Mouse (Mus musculus): Measurements from ENCODE around the gene Sema4a. TPM values are rescaled to one million over a fixed set of nuclear protein-coding genes. Genes with fewer than 3 reads are reported as not detected.

The Sema4a gene
- polyA plus RNA-seq, 1 experiment from 2014 or later = 32.8 TPM

DNA sequence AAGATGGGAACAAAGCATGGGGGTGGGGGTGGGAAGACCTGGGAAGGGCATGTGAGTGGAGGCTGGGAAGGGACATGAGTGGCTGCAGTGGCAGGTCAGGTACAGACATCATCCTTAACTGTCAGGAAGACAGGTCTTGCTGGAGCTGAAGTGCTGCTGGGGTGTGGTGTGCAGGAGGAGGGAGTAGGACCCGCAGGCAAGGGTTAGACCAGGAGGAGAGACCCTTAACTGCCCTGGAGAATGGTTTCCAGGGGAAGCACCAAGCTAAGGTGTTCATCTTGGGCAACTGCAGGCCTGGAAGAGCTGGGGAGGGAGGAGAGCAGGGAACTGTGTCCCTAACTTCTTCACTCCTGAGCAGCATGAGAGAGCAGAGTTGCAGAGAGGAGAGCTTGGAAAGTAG lies 26.4 kb upstream of the Sema4a start:
- Histone ChIP-seq H3K4me1 (ENCODE audit: control insufficient read depth, insufficient read depth, low read depth, low read length) (peaks cover 6% of the 10 kb centered on the region; the same call in 1 of the 2 replicates), H3K4me3 (ENCODE audit: low read length) (no peak overlapping the region), H3K27ac (ENCODE audit: low read depth, low read length) (no peak overlapping the region), H3K27me3 (replicated peaks; ENCODE audit: control insufficient read depth, insufficient read depth, low read length) (peaks cover 28% of the 10 kb centered on the region), H3K4me2 (ENCODE audit: low read length) (no peak overlapping the region), H3K9me3 (ENCODE audit: control insufficient read depth, low read length) (no peaks in the 10 kb centered on the region), H3K9ac (ENCODE audit: low read depth, low read length) (no peak overlapping the region), H3K36me3 (ENCODE audit: control insufficient read depth, insufficient read depth, low read length) (peaks cover 11% of the 10 kb centered on the region)
- WGBS = 71% methylated on average over 1 of the region's 1 CpGs
- ATAC-seq = no peak

DNA sequence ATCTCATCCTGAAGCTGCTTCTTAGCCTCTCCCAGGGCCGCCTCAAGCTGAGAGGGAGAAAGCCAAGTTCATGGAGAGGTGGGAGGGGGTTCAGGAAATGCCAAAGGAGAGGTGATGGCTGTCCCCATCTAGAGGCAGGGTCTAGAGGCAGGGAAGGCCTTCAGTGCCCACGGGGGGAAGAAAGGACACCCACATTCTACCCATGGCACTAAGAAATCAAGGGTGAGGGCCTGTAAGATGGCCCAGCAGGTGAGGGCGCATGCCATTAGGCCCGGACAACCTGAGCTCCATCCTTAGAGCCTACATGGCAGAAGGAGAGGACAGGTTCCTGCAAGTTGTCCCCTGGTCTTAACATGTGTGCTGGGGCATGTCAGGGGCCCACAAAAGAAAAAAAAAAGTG lies 25.9 kb upstream of the Sema4a start:
- no peak overlapping the region for H3K9ac ChIP-seq (ENCODE audit: low read depth, low read length)
- WGBS = 77% methylated on average over 4 of the region's 4 CpGs
- no peak for ATAC-seq
- H3K27ac ChIP-seq (ENCODE audit: low read depth, low read length) = no peak overlapping the region
- H3K27me3 ChIP-seq (replicated peaks; ENCODE audit: control insufficient read depth, insufficient read depth, low read length) = peaks cover 30% of the 10 kb centered on the region
- peaks cover 11% of the 10 kb centered on the region; the same call in 1 of the 2 replicates for H3K4me1 ChIP-seq (ENCODE audit: control insufficient read depth, insufficient read depth, low read depth, low read length)
- H3K4me3 ChIP-seq (ENCODE audit: low read length) = no peak overlapping the region
- no peak overlapping the region for H3K4me2 ChIP-seq (ENCODE audit: low read length)
- no peaks in the 10 kb centered on the region for H3K9me3 ChIP-seq (ENCODE audit: control insufficient read depth, low read length)
- peaks cover 11% of the 10 kb centered on the region for H3K36me3 ChIP-seq (ENCODE audit: control insufficient read depth, insufficient read depth, low read length)

GRCm38 (mm10) chr3:88486043-88486442 lies 25.1 kb upstream of the Sema4a start:
- Histone ChIP-seq H3K27me3 (replicated peaks; ENCODE audit: control insufficient read depth, insufficient read depth, low read length) (peaks cover 30% of the 10 kb centered on the region), H3K4me3 (ENCODE audit: low read length) (no peak overlapping the region), H3K36me3 (ENCODE audit: control insufficient read depth, insufficient read depth, low read length) (peaks cover 11% of the 10 kb centered on the region), H3K4me1 (ENCODE audit: control insufficient read depth, insufficient read depth, low read depth, low read length) (peaks cover 12% of the 10 kb centered on the region; the same call in 1 of the 2 replicates), H3K9ac (ENCODE audit: low read depth, low read length) (no peak overlapping the region), H3K4me2 (ENCODE audit: low read length) (no peak overlapping the region), H3K27ac (ENCODE audit: low read depth, low read length) (no peak overlapping the region), H3K9me3 (ENCODE audit: control insufficient read depth, low read length) (no peaks in the 10 kb centered on the region)
- WGBS = 74% methylated on average over 4 of the region's 5 CpGs
- no peak for ATAC-seq

DNA sequence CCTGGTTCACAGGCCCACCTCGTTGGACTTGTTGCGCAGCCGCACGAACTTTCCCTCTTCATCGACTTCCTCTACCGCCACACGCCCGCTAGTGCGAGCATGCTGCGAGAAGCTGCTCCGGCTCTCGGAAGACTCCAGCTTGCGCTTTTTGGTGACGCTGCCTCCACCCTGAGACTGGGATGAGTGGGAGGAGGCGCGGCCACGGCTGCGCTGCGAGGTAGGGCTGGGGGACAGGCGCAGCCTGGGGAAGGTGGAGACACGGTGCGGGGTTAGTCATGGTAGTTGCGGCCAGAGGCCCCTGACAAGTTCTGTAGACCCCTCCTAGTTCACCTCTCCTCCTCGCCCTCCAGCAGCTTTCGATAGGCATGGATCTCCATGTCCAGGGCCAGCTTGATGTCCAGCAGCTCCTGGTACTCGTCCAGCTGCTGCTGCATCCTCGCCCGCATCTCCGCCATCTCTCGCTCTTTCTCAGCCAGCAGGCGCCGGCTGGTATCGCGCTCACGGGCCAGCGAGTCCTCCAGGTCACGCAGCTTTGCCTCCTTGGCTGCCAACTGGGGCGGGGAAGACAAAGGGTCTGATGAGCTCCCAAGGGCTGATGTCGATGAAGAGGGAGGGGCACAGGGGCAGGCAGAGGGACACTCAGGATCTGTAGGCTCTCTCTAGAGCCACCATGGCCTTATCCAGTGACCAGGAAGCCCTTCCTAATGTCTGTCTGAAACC lies 23.8 kb upstream of the Sema4a start:
- WGBS = 19% methylated on average over 39 of the region's 39 CpGs
- Histone ChIP-seq H3K27me3 (replicated peaks; ENCODE audit: control insufficient read depth, insufficient read depth, low read length) (peaks cover 30% of the 10 kb centered on the region), H3K9ac (ENCODE audit: low read depth, low read length) (peak overlapping the region; percentile 28), H3K9me3 (ENCODE audit: control insufficient read depth, low read length) (no peaks in the 10 kb centered on the region), H3K36me3 (ENCODE audit: control insufficient read depth, insufficient read depth, low read length) (peaks cover 11% of the 10 kb centered on the region), H3K4me3 (ENCODE audit: low read length) (peak overlapping the region; percentile 10; the same call in 1 of the 2 replicates), H3K27ac (ENCODE audit: low read depth, low read length) (no peak overlapping the region), H3K4me2 (ENCODE audit: low read length) (peak overlapping the region; percentile 41), H3K4me1 (ENCODE audit: control insufficient read depth, insufficient read depth, low read depth, low read length) (peaks cover 12% of the 10 kb centered on the region; the same call in 1 of the 2 replicates)
- ATAC-seq = no peak

DNA sequence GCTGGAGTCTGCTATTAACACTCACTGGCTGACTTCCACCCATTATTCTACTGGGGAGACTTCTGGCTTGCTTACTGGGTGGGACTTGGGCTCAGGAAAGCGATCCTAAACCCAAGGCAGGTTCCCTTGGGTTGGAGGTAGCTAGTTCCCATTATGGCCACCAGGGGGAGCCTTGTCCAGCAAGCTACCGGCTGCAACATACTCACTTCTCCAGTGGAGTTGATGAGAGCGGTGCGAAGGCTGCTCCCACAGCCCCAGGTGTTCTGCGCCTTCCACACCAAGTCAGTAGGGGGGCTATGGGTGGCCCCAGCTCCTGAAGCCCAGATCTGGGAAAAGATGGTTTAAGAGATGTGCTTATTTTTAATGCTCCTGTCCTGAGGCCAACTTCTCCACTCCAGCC lies 22.6 kb upstream of the Sema4a start:
- WGBS = 9% methylated on average over 5 of the region's 5 CpGs
- Histone ChIP-seq H3K4me1 (ENCODE audit: control insufficient read depth, insufficient read depth, low read depth, low read length) (peaks cover 12% of the 10 kb centered on the region; the same call in 1 of the 2 replicates), H3K36me3 (ENCODE audit: control insufficient read depth, insufficient read depth, low read length) (peaks cover 11% of the 10 kb centered on the region), H3K27ac (ENCODE audit: low read depth, low read length) (no peak overlapping the region), H3K27me3 (replicated peaks; ENCODE audit: control insufficient read depth, insufficient read depth, low read length) (peaks cover 30% of the 10 kb centered on the region), H3K4me3 (ENCODE audit: low read length) (no peak overlapping the region), H3K4me2 (ENCODE audit: low read length) (no peak overlapping the region), H3K9ac (ENCODE audit: low read depth, low read length) (no peak overlapping the region), H3K9me3 (ENCODE audit: control insufficient read depth, low read length) (no peaks in the 10 kb centered on the region)
- ATAC-seq = peak; percentile 43; the same call in 1 of the 2 replicates

DNA sequence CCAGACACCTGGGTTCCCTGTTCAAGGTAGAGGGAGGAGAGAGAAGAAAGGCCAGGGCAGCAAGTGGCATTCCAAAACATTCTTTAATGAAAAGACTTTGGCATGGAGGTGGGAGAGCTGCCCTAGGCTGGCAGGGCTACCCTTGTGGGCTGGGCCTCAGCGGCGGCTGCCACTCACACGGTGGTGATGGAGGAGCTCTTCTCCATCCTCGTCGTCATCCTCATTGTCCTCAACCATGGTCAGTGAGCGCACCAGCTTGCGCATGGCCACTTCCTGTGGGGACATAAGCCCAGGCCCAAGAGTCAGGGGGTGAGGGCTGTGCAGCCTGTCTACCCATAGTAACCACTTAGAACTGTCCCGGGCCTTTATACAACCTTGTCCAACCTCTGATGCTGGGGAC lies 22.2 kb upstream of the Sema4a start:
- no peak for ATAC-seq
- no peak overlapping the region for H3K4me3 ChIP-seq (ENCODE audit: low read length)
- peaks cover 30% of the 10 kb centered on the region for H3K27me3 ChIP-seq (replicated peaks; ENCODE audit: control insufficient read depth, insufficient read depth, low read length)
- peaks cover 12% of the 10 kb centered on the region; the same call in 1 of the 2 replicates for H3K4me1 ChIP-seq (ENCODE audit: control insufficient read depth, insufficient read depth, low read depth, low read length)
- no peaks in the 10 kb centered on the region for H3K9me3 ChIP-seq (ENCODE audit: control insufficient read depth, low read length)
- H3K4me2 ChIP-seq (ENCODE audit: low read length) = no peak overlapping the region
- H3K36me3 ChIP-seq (ENCODE audit: control insufficient read depth, insufficient read depth, low read length) = peaks cover 11% of the 10 kb centered on the region
- 83% methylated on average over 8 of the region's 8 CpGs for WGBS
- H3K27ac ChIP-seq (ENCODE audit: low read depth, low read length) = no peak overlapping the region
- no peak overlapping the region for H3K9ac ChIP-seq (ENCODE audit: low read depth, low read length)

DNA sequence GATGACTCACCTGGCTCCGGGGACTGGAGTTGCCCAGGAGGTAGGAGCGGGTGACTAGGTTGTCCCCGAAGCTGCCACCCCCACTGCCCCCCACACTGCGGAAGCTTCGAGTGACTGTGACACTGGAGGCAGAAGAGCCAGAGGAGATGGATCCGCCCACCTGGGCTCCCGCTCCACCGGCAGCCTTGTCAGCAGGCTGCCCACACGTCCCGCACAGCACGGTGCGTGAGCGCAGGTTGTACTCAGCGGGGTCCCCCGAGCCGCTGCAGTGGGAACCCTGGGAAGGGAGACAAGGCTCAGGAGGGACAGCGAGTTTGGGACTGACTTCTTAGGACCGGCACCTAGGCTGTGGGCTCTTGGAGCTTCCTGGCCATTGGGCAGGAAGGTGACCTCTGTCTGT lies 21.4 kb upstream of the Sema4a start:
- Histone ChIP-seq H3K4me3 (ENCODE audit: low read length) (no peak overlapping the region), H3K9ac (ENCODE audit: low read depth, low read length) (no peak overlapping the region), H3K4me2 (ENCODE audit: low read length) (no peak overlapping the region), H3K27ac (ENCODE audit: low read depth, low read length) (no peak overlapping the region), H3K27me3 (replicated peaks; ENCODE audit: control insufficient read depth, insufficient read depth, low read length) (peaks cover 30% of the 10 kb centered on the region), H3K9me3 (ENCODE audit: control insufficient read depth, low read length) (no peaks in the 10 kb centered on the region), H3K4me1 (ENCODE audit: control insufficient read depth, insufficient read depth, low read depth, low read length) (peaks cover 12% of the 10 kb centered on the region; the same call in 1 of the 2 replicates), H3K36me3 (ENCODE audit: control insufficient read depth, insufficient read depth, low read length) (peaks cover 11% of the 10 kb centered on the region)
- 28% methylated on average over 18 of the region's 18 CpGs for WGBS
- ATAC-seq = no peak

DNA sequence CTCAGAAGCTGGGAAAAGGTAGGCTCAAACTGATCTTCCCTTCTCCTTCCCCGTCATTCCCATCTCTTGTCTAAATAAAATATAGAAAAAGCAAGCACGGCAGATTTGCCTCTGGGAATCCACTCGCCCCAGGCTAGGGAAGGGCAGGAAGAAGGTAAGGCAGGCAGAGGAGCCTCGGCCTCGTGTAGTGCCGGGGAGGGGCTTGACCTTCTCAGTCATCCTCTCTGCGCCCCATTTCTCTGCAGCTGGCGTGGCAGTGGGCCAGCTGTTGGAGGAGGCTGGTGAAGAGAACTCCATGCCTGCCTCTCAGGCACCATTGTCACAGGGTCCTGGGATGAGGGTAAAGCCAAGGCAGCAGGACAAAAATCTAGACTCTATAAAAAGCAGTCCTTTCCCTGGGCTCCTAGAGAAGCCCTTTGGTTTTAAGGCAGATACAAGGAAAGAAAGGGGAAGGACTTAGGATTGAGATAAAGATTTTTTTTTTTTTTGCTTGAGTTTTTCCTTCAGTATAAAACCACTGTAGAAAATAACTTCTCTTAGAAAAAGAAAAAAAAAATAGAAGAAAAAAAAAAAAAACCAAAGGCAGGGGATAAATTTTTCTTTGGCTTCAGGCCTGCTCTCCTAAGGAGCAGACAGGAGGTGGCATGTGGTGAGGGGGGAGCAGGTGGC lies 20.5 kb upstream of the Sema4a start:
- peaks cover 11% of the 10 kb centered on the region for H3K36me3 ChIP-seq (ENCODE audit: control insufficient read depth, insufficient read depth, low read length)
- H3K4me3 ChIP-seq (ENCODE audit: low read length) = no peak overlapping the region
- H3K9ac ChIP-seq (ENCODE audit: low read depth, low read length) = no peak overlapping the region
- no peak overlapping the region for H3K4me2 ChIP-seq (ENCODE audit: low read length)
- no peaks in the 10 kb centered on the region for H3K9me3 ChIP-seq (ENCODE audit: control insufficient read depth, low read length)
- 47% methylated on average over 8 of the region's 8 CpGs for WGBS
- peaks cover 12% of the 10 kb centered on the region; the same call in 1 of the 2 replicates for H3K4me1 ChIP-seq (ENCODE audit: control insufficient read depth, insufficient read depth, low read depth, low read length)
- H3K27me3 ChIP-seq (replicated peaks; ENCODE audit: control insufficient read depth, insufficient read depth, low read length) = peaks cover 26% of the 10 kb centered on the region
- ATAC-seq = no peak
- no peak overlapping the region for H3K27ac ChIP-seq (ENCODE audit: low read depth, low read length)

- Histone ChIP-seq H3K9ac (ENCODE audit: low read depth, low read length) (no peak overlapping the region), H3K4me3 (ENCODE audit: low read length) (no peak overlapping the region), H3K9me3 (ENCODE audit: control insufficient read depth, low read length) (no peaks in the 10 kb centered on the region), H3K4me1 (ENCODE audit: control insufficient read depth, insufficient read depth, low read depth, low read length) (peaks cover 12% of the 10 kb centered on the region; the same call in 1 of the 2 replicates), H3K27me3 (replicated peaks; ENCODE audit: control insufficient read depth, insufficient read depth, low read length) (peaks cover 18% of the 10 kb centered on the region), H3K27ac (ENCODE audit: low read depth, low read length) (no peak overlapping the region), H3K36me3 (ENCODE audit: control insufficient read depth, insufficient read depth, low read length) (peaks cover 4% of the 10 kb centered on the region; the same call in 1 of the 2 replicates), H3K4me2 (ENCODE audit: low read length) (no peak overlapping the region)
- 93% methylated on average over 5 of the region's 5 CpGs for WGBS
- ATAC-seq = no peak
These were observed 19.7 kb upstream of the Sema4a start for GRCm38 (mm10) chr3:88480679-88481078.
